Mouse (Mus musculus): ENCODE results near the gene Lama1.

GRCm38 (mm10) chr17:67692651-67693050, 4.4 kb upstream of the Lama1 start:
- TF ChIP-seq CTCF (conservative IDR thresholded peaks at IDR 0.05; ENCODE audit: low read length) (no peak), POU5F1 (IDR thresholded peaks at IDR 0.05; ENCODE audit: borderline replicate concordance, low read length) (no peak)
